Mouse (Mus musculus): ENCODE data around the gene Hist1h2bk.
A peak's percentile ranks its signal among the peaks of the same experiment; 100 is the strongest.

- TF ChIP-seq CTCF (IDR thresholded peaks at IDR 0.05; ENCODE audit: low read depth, low read length) (no peak), TAL1 (conservative IDR thresholded peaks at IDR 0.05; ENCODE audit: low read depth, low read length) (no peak), GATA1 (IDR thresholded peaks at IDR 0.05; ENCODE audit: borderline replicate concordance, low read length) (no peak), POLR2AphosphoS5 (IDR thresholded peaks at IDR 0.05; ENCODE audit: insufficient replicate concordance, low read depth, low read length) (peak; percentile 93; the same call in 1 of the 2 replicates), GATA2 (IDR thresholded peaks at IDR 0.05; ENCODE audit: borderline replicate concordance, low read depth, low read length) (no peak)
These were observed 4.3 kb downstream of the Hist1h2bk start for GRCm38 (mm10) chr13:22039951-22040463.
